Mouse (Mus musculus) ES-E14 (cell line): ENCODE measurements around the gene BC017158.

Experiments
- CHD2 ChIP-seq: IDR thresholded peaks from 2 replicates; pipeline ENCODE4 v1.6.1; 2014; ENCODE audit warnings: mild to moderate bottlenecking, low read depth, low read length, inconsistent platforms
- HCFC1 ChIP-seq: IDR thresholded peaks from 2 replicates; pipeline ENCODE4 v1.6.1; 2012; ENCODE audit warnings: low read length, inconsistent platforms, borderline replicate concordance; ENCODE audit not compliant: insufficient read depth
- MAFK ChIP-seq: IDR thresholded peaks from 2 replicates; pipeline ENCODE4 v1.6.1; 2014; ENCODE audit warnings: mild to moderate bottlenecking, low read depth, low read length, inconsistent platforms; ENCODE audit not compliant: insufficient read depth
- ZC3H11A ChIP-seq: IDR thresholded peaks from 2 replicates; pipeline ENCODE4 v1.6.1; 2012; ENCODE audit warnings: low read depth, mild to moderate bottlenecking, inconsistent platforms, low read length, borderline replicate concordance
- ZNF384 ChIP-seq: IDR thresholded peaks from 2 replicates; pipeline ENCODE4 v1.6.1; 2012; ENCODE audit warnings: low read depth, low read length, inconsistent platforms

- no peak for TF ChIP-seq ZC3H11A
- TF ChIP-seq HCFC1, result no peak
- no peak for TF ChIP-seq CHD2
- no peak for TF ChIP-seq MAFK
- no peak for TF ChIP-seq ZNF384
Measured at GRCm38 (mm10) chr7:128298481-128299342, 742 bp upstream of the BC017158 start.
